Mouse (Mus musculus): Measurements from ENCODE around the gene Usp9x.

GRCm38 (mm10) chrX:13040391-13040790, 30.9 kb upstream of the Usp9x start:
- TF ChIP-seq CTCF (IDR thresholded peaks at IDR 0.05; ENCODE audit: low read depth, low read length) (no peak), POLR2A (IDR thresholded peaks at IDR 0.05; ENCODE audit: insufficient read depth, low read length) (no peak), EP300 (IDR thresholded peaks at IDR 0.05; ENCODE audit: insufficient read depth, low read depth, low read length) (no peak)
